Mouse (Mus musculus) lung, adult 2 months (tissue): ENCODE results near the gene Slc4a5.

Source experiments
- CTCF ChIP-seq: fragments of 200-500 bp; IDR thresholded peaks from 2 replicates; pipeline ENCODE4 v1.5.1; 2011; ENCODE audit warnings: mild to moderate bottlenecking, low read length, control low read depth; ENCODE audit not compliant: insufficient read depth
- POLR2A ChIP-seq: fragments of 200-500 bp; IDR thresholded peaks from 2 replicates; pipeline ENCODE4 v1.6.1; 2011; ENCODE audit warnings: low read depth, mild to moderate bottlenecking, control low read depth, low read length, borderline replicate concordance; ENCODE audit errors: extremely low read depth

DNA sequence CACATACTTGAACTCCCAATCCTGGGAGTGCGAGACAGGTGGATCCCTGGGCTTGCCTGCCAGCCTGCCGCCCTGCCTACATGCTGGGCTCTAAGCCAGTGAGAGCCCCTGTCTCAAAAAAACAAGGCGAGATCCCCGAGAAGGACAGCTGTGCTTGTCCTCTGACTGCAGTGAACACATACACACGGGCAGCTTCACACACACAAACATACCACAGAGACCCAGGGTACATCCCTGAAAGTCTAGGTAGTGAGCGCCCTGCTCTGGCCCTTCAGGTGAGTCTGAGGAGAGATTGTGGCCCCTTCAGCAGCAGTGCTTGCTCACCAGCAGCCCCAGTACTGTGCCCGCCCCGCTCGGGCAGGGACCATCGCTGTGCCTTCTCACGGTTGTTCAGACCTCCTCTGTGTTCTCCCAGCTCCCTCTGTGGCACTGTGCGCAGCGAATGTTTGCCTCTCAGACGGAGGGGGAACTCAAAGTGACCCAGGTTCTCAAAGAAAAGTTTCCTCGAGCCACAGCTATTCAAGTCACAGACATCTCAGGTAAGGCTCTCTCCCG, 131.3 kb downstream of the Slc4a5 start:
- TF ChIP-seq POLR2A: no peak
- no peak for TF ChIP-seq CTCF
